Mouse (Mus musculus) intestine, embryonic 16.5 days (tissue): ENCODE measurements at regions not wholly inside any gene's neighbourhood (a gene's known extent, or its start where the extent isn't known, plus 50 kb on each side); places are given as distances from the start of the nearest gene placed in this dataset.

Source experiments
- ATAC-seq: fragments of 200-750 bp; cut with Nextera tagmentation; 2 replicates; pipeline ENCODE4 v1.8.0; 2017; ENCODE audit warnings: moderate TSS enrichment, moderate library complexity
- H3K27ac ChIP-seq: fragments of 300-500 bp; sonication (generic); 2 replicates; pipeline ENCODE4 v1.5.1; 2014; ENCODE audit warnings: mild to moderate bottlenecking, low read length
- H3K27me3 ChIP-seq: fragments of 300-500 bp; sonication (generic); replicated peaks from 2 replicates; pipeline ENCODE4 v1.6.1; 2014; ENCODE audit warnings: low read length, control low read depth, mixed read lengths; ENCODE audit not compliant: control insufficient read depth, insufficient read depth
- H3K36me3 ChIP-seq: fragments of 300-500 bp; sonication (generic); 2 replicates; pipeline ENCODE4 v1.6.1; 2014; ENCODE audit warnings: low read length, control low read depth; ENCODE audit not compliant: control insufficient read depth, insufficient read depth
- H3K4me1 ChIP-seq: fragments of 300-500 bp; sonication (generic); 2 replicates; pipeline ENCODE4 v1.6.1; 2014; ENCODE audit warnings: low read length, control low read depth, mixed read lengths; ENCODE audit not compliant: control insufficient read depth, insufficient read depth
- H3K4me2 ChIP-seq: fragments of 300-500 bp; sonication (generic); 2 replicates; pipeline ENCODE4 v1.6.1; 2014; ENCODE audit warnings: low read depth, low read length, control low read depth
- H3K4me3 ChIP-seq: fragments of 300-500 bp; sonication (generic); 2 replicates; pipeline ENCODE4 v1.5.1; 2014; ENCODE audit warnings: mild to moderate bottlenecking, low read length
- H3K9ac ChIP-seq: fragments of 300-500 bp; sonication (generic); 2 replicates; pipeline ENCODE4 v1.6.1; 2014; ENCODE audit warnings: low read depth, low read length
- H3K9me3 ChIP-seq: fragments of 300-500 bp; sonication (generic); 2 replicates; pipeline ENCODE4 v1.6.1; 2016; ENCODE audit warnings: low read length, control low read depth; ENCODE audit not compliant: control insufficient read depth
- WGBS: fragments of 180-500 bp; shearing (Covaris S2); extraction: QIAGEN DNeasy Blood & Tissue Kit; methylation state at CpG from one replicate; pipeline ENCODE4 v1.1.7; 2014; 5-methylcytosine and 5-hydroxymethylcytosine counted together

GRCm38 (mm10) chr13:41694749-41695419, 89.2 kb downstream of the Tmem170b start:
- no peaks in the 10 kb centered on the region for H3K27me3 ChIP-seq
- 77% methylated on average over 9 of the region's 9 CpGs for WGBS

GRCm38 (mm10) chr13:41696767-41697445, 91.2 kb downstream of the Tmem170b start:
- no peak overlapping the region for H3K27ac ChIP-seq
- H3K9me3 ChIP-seq = no peaks in the 10 kb centered on the region
- no peak for ATAC-seq
- no peak overlapping the region for H3K9ac ChIP-seq
- no peak overlapping the region for H3K4me3 ChIP-seq
- WGBS = 69% methylated on average over 7 of the region's 7 CpGs
- H3K4me1 ChIP-seq = no peaks in the 10 kb centered on the region
- H3K4me2 ChIP-seq = no peak overlapping the region
- H3K36me3 ChIP-seq = no peaks in the 10 kb centered on the region
- no peaks in the 10 kb centered on the region for H3K27me3 ChIP-seq

More at GRCm38 (mm10) chr13:41694749-41695419, 89.2 kb downstream of the Tmem170b start:
- Histone ChIP-seq H3K9me3 (no peaks in the 10 kb centered on the region), H3K27ac (no peak overlapping the region), H3K4me2 (no peak overlapping the region), H3K9ac (no peak overlapping the region), H3K4me3 (no peak overlapping the region), H3K4me1 (no peaks in the 10 kb centered on the region), H3K36me3 (no peaks in the 10 kb centered on the region)
- no peak for ATAC-seq

- ATAC-seq = no peak
- no peaks in the 10 kb centered on the region for H3K9me3 ChIP-seq
- no peaks in the 10 kb centered on the region for H3K4me1 ChIP-seq
- H3K4me3 ChIP-seq = no peak overlapping the region
- H3K27ac ChIP-seq = no peak overlapping the region
- no peak overlapping the region for H3K9ac ChIP-seq
- no peaks in the 10 kb centered on the region for H3K36me3 ChIP-seq
- H3K27me3 ChIP-seq = no peaks in the 10 kb centered on the region
- WGBS = 67% methylated on average over 3 of the region's 3 CpGs
- H3K4me2 ChIP-seq = no peak overlapping the region
These were observed 95.6 kb downstream of the Tmem170b start for GRCm38 (mm10) chr13:41701345-41701744.

- Histone ChIP-seq H3K27ac (no peak overlapping the region), H3K9me3 (no peaks in the 10 kb centered on the region), H3K9ac (no peak overlapping the region), H3K4me2 (no peak overlapping the region), H3K4me3 (no peak overlapping the region), H3K36me3 (no peaks in the 10 kb centered on the region), H3K4me1 (no peaks in the 10 kb centered on the region), H3K27me3 (no peaks in the 10 kb centered on the region)
- 74% methylated on average over 8 of the region's 8 CpGs for WGBS
- ATAC-seq = no peak
These were observed 96.1 kb downstream of the Tmem170b start for GRCm38 (mm10) chr13:41701829-41702231.

GRCm38 (mm10) chr13:41703196-41703595, 97.5 kb downstream of the Tmem170b start:
- Histone ChIP-seq H3K27me3 (no peaks in the 10 kb centered on the region), H3K9me3 (no peaks in the 10 kb centered on the region), H3K4me3 (no peak overlapping the region), H3K4me1 (no peaks in the 10 kb centered on the region), H3K9ac (no peak overlapping the region), H3K4me2 (no peak overlapping the region), H3K36me3 (no peaks in the 10 kb centered on the region), H3K27ac (no peak overlapping the region)
- whole genome bisulfite sequencing = 65% methylated on average over 2 of the region's 2 CpGs
- no peak for ATAC-seq

- Histone ChIP-seq H3K9me3 (no peaks in the 10 kb centered on the region), H3K36me3 (no peaks in the 10 kb centered on the region), H3K4me3 (no peak overlapping the region), H3K4me1 (no peaks in the 10 kb centered on the region), H3K4me2 (no peak overlapping the region), H3K27ac (no peak overlapping the region), H3K9ac (no peak overlapping the region), H3K27me3 (no peaks in the 10 kb centered on the region)
- ATAC-seq = peak; percentile 33; the same call in 1 of the 2 replicates
- WGBS = 73% methylated on average over 8 of the region's 8 CpGs
These were observed 97.9 kb downstream of the Tmem170b start for GRCm38 (mm10) chr13:41703618-41704017.

GRCm38 (mm10) chr13:41704806-41705205, 99.1 kb downstream of the Tmem170b start:
- no peaks in the 10 kb centered on the region for H3K9me3 ChIP-seq
- H3K27ac ChIP-seq = no peak overlapping the region
- H3K4me2 ChIP-seq = no peak overlapping the region
- H3K4me3 ChIP-seq = no peak overlapping the region
- ATAC-seq = no peak
- WGBS = 87% methylated on average over 2 of the region's 2 CpGs
- H3K4me1 ChIP-seq = no peaks in the 10 kb centered on the region
- no peak overlapping the region for H3K9ac ChIP-seq
- H3K36me3 ChIP-seq = no peaks in the 10 kb centered on the region
- H3K27me3 ChIP-seq = no peaks in the 10 kb centered on the region

GRCm38 (mm10) chr13:41705636-41706035, 99.9 kb downstream of the Tmem170b start:
- Histone ChIP-seq H3K36me3 (no peaks in the 10 kb centered on the region), H3K27me3 (no peaks in the 10 kb centered on the region), H3K4me3 (no peak overlapping the region), H3K4me2 (no peak overlapping the region), H3K9me3 (no peaks in the 10 kb centered on the region), H3K27ac (no peak overlapping the region), H3K4me1 (no peaks in the 10 kb centered on the region), H3K9ac (no peak overlapping the region)
- WGBS = 28% methylated on average over 4 of the region's 4 CpGs
- ATAC-seq = no peak

GRCm38 (mm10) chr13:41707811-41708210, 102.1 kb downstream of the Tmem170b start:
- Histone ChIP-seq H3K9ac (no peak overlapping the region), H3K27me3 (no peaks in the 10 kb centered on the region), H3K4me3 (no peak overlapping the region), H3K9me3 (no peaks in the 10 kb centered on the region), H3K36me3 (no peaks in the 10 kb centered on the region), H3K4me2 (no peak overlapping the region), H3K4me1 (no peaks in the 10 kb centered on the region), H3K27ac (no peak overlapping the region)
- ATAC-seq = peak; percentile 55
- 65% methylated on average over 7 of the region's 7 CpGs for WGBS
